Mouse (Mus musculus): Measurements from ENCODE around the gene Naaladl2.
"Not testable (repeated sequence)": the region's sequence is repeated elsewhere in the genome, so short reads cannot be mapped to it uniquely, and the experiment has no call there.

Gene Naaladl2

DNA sequence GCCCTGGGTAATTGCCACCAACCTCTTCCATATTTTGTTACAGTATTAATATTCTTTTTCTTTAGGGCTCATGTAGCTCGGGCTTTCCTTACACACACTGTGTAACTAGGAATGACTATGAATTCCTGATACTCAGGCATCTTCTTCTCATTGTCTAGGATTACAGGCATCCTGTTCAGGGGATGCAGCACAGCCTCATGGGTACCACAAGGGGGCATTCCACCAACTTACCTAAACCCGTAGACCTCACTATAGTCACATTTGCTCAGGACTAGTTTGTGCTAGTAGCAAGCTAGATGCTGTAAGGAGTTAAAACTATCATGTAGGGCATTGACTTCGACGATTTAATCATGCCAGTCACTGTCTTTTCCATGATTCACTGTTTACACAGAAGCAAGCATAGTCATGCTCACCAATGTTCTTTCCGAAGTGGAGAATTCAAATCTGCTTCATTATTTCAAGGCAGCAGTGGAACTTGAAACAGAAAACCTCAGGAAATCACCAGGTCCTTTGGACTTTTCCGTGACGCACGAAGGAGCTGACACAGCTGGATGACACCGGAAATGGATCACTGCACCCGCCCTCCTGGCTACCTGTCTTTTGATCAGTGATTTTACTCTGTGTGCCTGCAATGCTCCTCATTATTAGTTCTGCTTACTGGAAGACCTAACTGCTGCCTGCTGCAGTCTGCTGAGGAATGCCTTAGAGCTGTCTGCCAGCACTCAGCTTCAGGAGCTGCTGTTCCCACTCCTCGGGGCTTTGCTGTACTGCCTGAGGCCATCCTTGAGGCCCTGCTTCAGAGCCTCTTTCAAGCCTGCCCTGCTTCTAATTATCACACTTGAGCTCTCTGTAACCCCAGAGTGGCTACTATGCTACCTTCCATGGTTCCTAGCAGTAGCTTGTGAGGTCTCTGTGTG lies 822.3 kb downstream of the Naaladl2 start:
- no peak for DNase-seq (ENCODE audit: low spot score in 2 of 2)

GRCm38 (mm10) chr3:24314658-24315297 lies 829.3 kb downstream of the Naaladl2 start:
- no peak for DNase-seq (ENCODE audit: low spot score in 2 of 2)

GRCm38 (mm10) chr3:24225418-24225817 lies 918.6 kb downstream of the Naaladl2 start:
- DNase-seq (ENCODE audit: low spot score in 2 of 2) = no peak

DNA sequence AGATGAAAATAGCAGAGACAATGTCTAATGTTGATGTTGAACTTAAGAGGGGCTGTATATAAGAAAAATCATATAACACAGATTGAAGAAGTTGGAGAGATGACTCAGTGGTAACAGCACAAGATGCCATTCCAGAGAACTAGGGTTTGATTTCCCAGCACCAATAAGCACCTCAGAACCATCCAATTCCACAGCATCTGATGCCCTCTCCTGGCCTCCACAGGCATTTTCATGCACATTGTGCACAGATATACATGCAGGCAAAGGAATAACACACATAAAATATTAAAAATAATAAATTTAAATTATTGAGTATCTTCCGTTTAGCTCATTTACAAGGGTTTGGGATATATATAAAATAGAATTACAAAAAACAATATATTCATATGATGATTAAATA lies 926.6 kb downstream of the Naaladl2 start:
- no peak for DNase-seq (ENCODE audit: low spot score in 2 of 2)

- DNase-seq (ENCODE audit: low spot score in 2 of 2) = no peak
Measured at GRCm38 (mm10) chr3:24166531-24166930, 977.5 kb downstream of the Naaladl2 start.

- DNase-seq (ENCODE audit: low spot score in 2 of 2) = no peak
Measured at GRCm38 (mm10) chr3:24163992-24164391, 980.1 kb downstream of the Naaladl2 start.

DNA sequence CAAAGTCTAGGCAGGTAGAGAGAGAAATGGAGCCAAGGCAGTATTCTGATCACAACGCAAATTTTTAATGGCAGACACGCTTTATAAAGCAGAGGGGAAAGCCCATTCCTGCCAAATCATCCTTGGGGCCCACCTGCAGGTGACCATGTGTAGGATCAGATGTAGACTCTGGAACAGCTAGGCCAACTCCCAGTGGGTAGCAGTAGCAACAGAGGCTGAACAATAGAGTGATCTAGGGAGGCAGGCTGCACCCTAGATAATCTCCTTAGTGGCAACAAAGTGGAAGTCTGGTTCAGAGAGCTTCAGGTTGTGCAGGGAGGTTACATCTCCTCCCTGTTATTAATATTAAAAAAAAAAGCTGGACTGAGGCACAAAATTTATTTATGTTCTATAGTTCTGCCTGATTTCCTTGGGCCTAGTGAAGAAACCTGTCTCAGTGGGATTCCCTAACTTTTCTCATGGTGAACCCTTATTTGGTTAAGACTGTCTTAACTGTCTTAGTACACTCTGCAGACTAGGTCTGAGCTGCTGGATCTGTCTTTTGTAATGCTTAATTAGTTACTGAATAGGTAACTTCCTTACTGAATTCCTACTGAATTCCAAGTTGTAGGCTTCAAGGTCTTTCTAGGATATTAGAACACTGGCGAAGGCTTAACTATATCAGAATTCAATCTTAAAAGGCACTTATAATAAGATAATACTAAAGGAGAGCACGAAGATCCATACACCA lies 992.8 kb downstream of the Naaladl2 start:
- DNase-seq (ENCODE audit: low spot score in 2 of 2) = not testable (repeated sequence)

- no peak for DNase-seq (ENCODE audit: low spot score in 2 of 2)
Measured at GRCm38 (mm10) chr3:24142808-24143207, 1001.3 kb downstream of the Naaladl2 start.

DNA sequence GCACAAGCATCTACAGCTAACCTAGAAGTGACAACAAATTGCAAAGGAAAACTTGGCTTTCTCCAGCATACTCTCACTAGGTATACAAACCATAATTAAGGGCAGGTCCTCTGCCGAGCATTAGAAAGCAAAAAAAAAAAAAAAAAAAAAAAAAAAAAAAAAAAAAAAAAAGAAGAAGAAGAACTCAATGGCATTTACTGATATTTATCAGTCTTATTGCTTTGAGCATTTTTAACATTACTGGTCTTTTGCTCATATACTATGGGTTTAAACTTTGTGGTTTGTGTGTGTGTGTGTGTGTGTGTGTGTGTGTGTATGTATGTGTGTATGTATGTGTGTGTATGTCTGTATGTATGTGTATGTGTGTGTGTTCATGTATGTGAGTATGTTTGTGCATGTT lies 1006.1 kb downstream of the Naaladl2 start:
- DNase-seq (ENCODE audit: low spot score in 2 of 2) = no peak

GRCm38 (mm10) chr3:24126200-24126599 lies 1017.9 kb downstream of the Naaladl2 start:
- no peak for DNase-seq (ENCODE audit: low spot score in 2 of 2)

- no peak for DNase-seq (ENCODE audit: low spot score in 2 of 2)
Measured at GRCm38 (mm10) chr3:24124034-24124433, 1020.0 kb downstream of the Naaladl2 start.

DNA sequence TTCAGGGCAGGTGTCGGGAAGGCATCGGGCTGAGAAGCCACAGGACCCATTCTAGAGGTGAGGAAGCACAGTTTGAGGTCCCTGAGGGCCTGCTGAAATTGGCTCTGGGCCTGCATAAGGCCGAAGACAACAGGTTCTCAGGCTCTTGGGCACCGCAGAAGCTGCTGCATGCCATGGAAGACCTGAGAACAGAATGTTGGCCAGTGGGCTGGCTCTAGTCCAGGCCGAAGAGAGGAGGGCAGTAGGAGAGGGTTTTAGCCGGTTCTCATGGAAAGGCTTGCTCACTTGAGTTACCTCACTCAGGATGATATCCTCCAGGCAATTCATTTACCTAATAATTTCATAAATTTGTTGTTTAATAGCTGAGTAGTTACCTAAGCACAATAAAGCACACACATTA lies 1025.9 kb downstream of the Naaladl2 start:
- DNase-seq (ENCODE audit: low spot score in 2 of 2) = no peak

GRCm38 (mm10) chr3:24114849-24115248 lies 1029.2 kb downstream of the Naaladl2 start:
- no peak for DNase-seq (ENCODE audit: low spot score in 2 of 2)

DNA sequence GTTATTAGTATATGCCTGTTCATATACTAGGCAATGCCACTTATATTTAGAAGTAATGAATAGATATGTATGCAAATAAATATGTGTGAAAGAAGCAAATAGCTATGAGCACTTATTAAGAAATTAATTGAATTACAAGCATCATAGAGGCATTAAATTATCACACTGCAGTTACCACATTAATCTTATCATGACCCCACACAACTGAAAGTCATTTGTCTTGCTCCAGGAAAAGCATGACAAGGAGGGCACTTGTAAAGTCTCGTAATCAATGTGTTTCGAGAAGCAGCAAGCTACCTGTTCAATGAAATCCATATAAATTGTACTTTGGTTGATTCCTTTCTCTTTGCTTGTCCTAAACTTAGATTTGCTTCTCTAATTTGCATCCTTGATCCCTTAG lies 1030.7 kb downstream of the Naaladl2 start:
- DNase-seq (ENCODE audit: low spot score in 2 of 2) = no peak

- DNase-seq (ENCODE audit: low spot score in 2 of 2) = no peak
Measured at GRCm38 (mm10) chr3:24106391-24106790, 1037.7 kb downstream of the Naaladl2 start.

GRCm38 (mm10) chr3:24079761-24080160 lies 1064.3 kb downstream of the Naaladl2 start:
- no peak for DNase-seq (ENCODE audit: low spot score in 2 of 2)

GRCm38 (mm10) chr3:24071169-24071797 lies 1072.8 kb downstream of the Naaladl2 start:
- DNase-seq (ENCODE audit: low spot score in 2 of 2) = peak in 1 of 2 experiments; percentile 7

DNA sequence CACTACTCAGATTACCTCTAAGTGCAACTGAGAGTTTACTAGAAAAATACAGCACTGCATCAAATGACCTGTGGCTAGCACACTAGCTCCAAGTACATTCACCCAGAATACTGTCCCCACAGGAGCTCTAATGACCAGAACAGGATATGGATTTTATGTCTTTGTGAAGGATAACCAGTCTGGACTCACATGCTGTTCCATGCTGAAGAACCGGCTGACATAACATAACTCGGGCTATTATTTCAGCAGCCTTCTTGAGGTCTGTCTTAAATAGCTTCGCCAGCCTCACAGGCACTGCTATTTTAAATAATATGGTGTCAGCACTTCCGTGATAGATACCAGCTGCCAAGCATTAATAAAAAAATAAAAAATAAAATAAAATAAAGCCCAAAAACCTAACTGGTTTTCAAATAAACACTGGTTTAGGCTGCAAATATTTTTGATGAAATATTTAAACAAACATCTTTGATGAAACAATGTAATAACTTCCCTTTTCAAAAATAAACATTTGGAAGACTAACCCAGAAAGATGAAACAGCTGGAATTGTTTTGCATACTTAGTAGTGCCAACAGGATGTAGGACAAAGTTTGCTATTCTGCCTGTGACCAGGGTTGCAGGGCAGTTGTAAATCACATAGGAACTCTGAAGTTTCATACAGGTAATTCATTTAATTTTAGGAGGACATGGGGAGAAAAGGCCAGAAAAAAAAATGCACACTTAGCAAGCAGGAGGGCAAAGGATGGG lies 1073.5 kb downstream of the Naaladl2 start:
- DNase-seq (ENCODE audit: low spot score in 2 of 2) = no peak

DNA sequence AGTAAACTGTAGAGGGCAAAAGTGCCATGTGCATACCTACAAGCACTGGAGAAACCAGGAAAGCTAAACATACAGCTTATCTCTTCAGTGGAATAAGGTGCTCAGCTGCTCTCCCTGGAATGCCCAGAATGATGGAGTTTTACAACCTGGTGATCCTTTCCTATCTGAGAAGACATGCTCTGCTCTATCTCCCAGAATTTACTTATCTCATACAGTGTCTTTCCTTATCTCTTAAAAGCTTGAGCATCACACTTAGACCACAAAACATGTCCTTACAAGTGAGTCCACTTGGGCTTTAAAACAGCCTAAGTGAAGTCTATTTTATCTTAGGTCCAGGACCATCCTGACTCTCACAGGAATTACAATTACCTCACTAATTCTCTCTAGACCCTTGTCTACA lies 1095.8 kb downstream of the Naaladl2 start:
- DNase-seq (ENCODE audit: low spot score in 2 of 2) = no peak

DNA sequence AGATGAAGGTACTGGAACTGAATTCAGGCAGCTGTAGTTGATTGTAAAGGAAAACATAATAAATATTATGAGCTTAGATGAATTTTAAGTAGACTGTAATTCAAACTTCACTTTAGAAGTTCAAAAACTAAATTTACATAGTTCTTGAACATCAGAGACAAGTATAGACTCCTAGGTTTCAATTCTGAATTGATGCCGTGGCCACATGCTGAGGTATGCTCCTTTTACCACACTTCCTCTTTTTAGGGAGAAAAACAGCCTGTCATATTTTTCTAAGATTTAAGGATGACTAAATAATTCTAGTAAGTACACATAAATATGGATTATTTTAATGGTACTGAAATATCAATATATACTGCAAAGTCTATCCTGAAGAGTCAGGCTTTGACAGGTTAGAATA lies 1142.3 kb downstream of the Naaladl2 start:
- DNase-seq (ENCODE audit: low spot score in 2 of 2) = no peak

GRCm38 (mm10) chr3:23973727-23974126 lies 1170.3 kb downstream of the Naaladl2 start:
- DNase-seq (ENCODE audit: low spot score in 2 of 2) = no peak
